Mouse (Mus musculus) monocyte, adult 2 months (primary cell): ENCODE measurements around the gene Eml6.
"Not testable (repeated sequence)": the region's sequence is repeated elsewhere in the genome, so short reads cannot be mapped to it uniquely, and the experiment has no call there.

Experiments used
- DNase-seq, 2 experiments: peaks; one replicate each; pipeline ENCODE4 v3.0.0; 2022; ENCODE audit warnings: low spot score in 2 of 2, low read depth in 1 of 2

The Eml6 gene

DNA sequence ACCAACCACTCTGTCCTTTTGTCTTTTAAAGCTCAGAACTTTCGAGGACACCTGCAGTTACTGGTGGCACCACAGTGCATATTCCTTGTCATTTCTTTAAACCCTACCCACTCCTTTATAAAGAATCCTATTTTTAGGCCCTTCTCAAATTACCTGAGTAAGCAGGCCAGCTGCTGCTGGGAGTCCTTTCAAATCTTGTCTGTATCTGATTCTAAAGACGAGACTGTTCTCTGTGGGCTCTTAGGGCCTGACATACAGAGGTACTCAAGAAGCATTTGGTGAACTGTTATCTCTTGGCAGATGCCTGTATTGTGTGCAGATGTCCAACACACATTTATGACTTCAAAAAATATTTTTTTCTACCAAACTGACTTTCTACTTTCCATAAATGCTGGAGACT lies 231.4 kb downstream of the Eml6 start:
- DNase-seq = no peak

DNA sequence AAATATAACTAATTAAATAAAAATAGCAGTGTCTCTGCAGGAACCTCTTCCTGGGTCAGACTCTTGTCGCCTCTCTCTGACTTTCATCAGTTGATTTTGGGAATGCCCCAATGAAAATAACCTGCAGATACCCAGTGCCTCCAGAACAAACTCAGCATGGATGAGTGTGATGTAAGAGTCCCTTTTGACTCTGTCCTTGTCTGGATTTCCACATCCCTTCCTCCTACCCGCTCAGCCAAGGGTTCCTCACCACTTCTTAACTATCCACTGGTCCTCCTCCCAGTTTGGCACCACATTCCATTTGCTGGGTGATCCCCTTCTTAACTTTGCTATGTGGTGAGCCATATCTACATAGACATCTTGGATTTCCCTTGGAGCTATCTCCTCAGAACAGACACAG lies 235.0 kb downstream of the Eml6 start:
- DNase-seq = no peak

DNA sequence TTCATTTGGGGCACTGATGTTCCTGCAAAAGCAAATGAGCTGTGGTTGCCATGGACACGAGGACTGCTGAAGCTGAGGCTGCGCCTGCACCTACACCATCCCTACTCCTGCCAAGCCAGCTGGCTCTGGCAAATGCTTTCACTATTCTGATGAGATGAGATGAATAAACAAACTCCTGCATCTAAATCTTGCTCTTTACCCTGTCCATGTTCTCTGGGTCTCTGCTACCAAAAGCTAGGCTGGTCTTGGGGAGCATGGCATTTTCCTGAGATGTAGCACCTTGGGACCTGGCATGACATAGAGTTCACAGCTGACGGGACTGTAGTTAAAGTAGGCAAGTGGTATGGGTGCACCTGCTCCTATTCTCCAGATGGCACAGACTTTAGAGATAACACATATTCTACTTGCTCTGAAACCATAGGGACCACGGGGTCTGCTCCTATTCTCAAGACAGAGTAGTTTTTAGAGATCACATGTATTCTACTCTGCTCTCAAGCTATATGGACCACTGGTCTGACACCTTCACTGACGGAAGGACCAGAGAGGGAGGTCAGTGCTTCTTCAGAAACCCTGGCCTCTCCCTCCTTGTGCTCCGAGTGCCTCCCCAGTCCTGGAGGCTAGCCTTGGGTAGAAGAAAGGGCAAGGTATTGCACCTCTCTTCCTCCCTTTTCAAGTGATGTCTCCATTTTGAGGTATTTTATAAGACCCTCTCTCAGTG lies 236.8 kb downstream of the Eml6 start:
- DNase-seq = no peak

DNA sequence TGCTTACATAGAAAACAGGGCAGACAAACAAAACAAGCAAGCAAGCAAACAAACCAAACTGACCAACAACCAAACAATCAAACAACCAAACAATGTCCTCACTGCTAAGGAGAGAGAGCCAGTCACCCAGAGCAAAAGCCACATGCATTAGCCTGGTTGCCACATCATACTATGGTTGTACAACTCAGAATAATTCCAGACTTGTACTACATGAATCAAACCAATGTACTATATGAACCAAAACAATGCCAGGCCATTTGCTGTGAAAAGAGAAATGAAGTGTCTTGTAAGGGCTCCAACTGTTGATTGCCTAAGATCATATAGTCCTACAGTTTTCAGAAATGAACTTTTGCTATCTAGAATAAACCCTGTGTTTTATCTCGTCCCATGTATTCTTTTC lies 237.3 kb downstream of the Eml6 start:
- DNase-seq = no peak

DNA sequence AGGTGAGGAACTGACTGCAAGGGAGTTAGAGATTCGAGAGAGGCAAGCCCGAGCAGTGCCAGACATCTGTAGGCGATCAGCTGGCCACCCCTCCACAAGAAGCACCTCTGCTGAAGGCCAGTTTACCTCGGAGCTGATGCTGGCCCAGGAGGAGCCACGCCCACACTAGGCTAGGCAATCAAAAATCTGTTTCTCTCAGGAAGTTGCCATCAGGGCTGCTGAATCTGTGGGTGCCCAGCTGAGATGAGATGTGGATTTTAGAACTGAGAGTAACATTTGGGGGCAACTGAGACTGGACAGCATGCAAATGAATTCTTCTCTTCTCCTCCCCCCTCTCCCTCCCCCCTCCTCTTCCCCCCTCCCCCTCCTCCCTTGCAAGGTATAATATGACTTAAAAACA lies 238.4 kb downstream of the Eml6 start:
- DNase-seq = no peak

DNA sequence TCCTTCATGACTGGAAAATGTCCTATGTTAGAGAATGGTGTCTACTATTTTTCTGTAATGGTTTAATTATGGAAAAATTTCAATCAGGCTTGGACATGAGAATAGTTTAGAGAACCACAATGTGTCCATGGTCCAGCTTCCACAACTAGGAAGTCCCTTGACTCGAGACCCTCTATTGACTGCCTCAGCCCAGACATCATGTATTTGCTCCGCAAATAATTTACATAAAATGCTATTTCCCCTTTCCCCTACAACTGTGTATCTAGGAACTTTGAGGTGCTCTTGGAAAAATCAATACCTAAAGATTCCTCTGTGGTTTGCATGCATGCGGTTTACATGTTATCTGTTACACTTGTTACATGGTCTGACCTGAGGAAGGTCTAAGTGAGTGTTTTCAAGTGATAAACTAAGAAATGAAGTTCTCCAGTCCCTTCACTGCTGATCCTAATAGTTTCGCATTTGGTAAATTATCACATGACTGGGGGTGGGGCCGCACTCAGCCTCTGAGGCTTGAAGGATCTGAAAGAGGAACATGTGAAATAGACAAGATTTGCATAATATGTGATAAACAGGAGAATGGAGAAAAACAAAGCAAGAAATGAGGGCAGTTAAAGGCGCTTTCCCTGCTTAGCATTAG lies 239.1 kb downstream of the Eml6 start:
- DNase-seq = peak; percentile 58 to 66

DNA sequence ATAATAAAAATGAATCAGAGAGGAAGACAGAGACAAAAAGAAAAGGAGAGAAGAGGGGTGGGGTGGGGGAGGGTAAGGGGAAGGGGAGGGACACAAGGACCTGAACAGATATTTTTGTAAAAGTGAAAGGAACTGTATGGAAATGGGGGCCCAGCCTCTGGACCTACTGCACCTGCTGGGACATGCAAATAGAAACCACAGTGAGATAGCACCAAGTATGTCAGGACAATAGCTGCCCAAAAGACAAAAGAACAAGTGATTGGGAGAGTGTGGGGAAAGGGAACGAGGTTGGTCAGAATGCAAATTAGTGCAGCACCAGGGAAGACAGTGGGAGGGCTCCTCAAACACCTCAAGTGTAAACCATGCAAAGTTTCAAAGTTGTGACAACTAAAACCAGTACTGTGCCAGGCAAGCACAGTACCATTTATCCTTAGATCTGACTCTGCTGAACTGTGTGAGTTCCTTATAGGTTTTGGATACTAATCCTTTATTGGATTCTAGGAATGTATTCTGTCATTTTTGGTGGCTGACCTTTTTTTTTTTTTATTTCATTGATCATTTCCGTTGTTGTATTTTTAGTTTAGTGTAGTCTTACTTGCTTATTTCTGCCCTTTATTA lies 246.3 kb downstream of the Eml6 start:
- no peak for DNase-seq

DNA sequence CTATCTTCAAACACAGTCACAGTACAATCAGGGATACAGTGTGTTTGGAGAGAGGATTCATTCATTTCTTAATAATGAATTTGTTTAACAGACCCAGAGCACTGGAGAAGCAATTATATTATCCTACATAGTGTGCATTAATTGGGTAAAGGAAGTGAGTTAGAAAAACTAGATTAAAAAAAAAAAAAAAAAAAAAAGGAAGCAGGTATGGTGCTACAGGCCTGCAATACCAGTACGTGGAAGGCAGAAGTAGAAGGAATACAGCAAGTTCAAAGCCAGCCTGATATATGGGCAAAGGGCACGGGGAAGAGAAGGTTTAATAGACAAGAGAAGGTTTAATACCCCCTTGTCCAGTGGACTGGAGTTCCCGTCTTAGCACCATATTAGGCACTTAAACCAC lies 246.9 kb downstream of the Eml6 start:
- no peak for DNase-seq

DNA sequence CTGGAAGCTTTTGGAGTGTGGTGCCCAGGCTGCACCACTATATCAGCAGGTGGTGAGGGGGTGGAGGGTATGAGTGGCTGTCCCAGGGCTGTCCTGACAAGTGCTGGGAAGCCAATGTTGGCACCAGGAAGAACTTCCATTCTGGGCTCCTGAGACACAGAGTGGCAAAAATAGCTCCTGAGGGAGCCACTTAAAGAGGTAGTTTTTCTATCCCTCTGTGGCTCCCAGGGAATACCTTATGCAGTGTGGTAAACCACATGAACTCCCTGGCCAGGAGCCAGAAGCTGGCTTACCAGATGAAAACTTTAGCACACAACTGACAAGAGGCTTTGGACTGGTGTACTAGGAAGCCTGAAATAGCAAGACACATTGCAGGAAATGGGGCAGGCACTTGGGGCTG lies 247.9 kb downstream of the Eml6 start:
- no peak for DNase-seq

DNA sequence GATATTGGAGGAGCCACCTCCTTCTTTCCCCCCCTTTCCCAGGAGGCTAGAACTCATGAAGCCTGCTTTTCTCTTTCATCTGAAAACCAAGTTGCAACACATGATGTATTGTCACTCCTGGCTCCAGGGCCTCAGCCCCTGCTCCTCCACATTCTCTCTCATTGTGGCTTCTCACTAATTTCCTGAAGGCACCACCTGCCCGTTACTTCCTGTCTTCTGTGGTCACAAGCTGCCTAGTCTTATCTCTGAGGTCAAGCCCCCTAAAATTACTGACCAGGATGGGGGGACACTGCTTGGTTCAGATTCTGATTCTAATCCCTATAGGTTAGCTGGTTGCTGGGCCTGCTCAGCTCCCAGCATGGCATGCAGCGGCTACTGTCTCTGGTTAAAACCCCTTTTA lies 251.1 kb downstream of the Eml6 start:
- DNase-seq = no peak

DNA sequence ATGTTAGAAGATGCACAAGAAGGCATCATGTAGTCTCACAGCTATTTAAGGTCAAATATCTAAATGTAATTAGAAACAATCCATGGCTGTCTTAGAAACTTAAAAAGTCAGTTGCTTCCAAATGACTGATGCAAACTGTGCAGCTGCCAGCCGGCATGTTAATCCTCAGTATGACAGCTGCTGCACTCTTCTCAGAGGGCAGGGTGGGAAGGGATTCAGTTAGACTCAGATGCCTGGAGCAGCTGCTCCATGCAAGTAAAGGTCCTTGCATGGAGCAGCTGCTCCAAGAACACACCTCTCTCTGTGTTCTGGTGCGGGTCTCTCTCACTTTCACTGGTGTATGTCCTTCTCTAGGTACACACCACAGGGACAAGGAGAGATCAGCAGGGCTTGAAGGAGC lies 251.5 kb downstream of the Eml6 start:
- DNase-seq = no peak

DNA sequence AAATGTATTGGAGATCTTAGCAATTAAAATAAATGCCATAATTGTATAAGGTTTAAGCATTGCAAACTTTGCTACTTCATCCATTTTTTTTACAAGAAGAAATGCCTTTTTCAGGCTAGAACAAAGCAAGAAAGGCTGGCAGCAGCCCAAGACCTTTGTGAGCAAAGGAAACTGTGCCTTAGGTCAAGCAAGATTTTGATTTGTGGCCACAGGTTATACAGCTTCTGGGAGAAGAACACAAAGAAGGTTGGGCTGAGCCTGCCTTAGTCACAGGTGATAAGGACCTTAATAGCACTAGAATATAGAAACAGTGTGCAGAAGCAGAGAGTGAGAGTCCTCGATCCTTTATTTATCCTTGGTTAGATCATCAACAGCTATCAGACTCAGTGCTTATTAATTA lies 253.6 kb downstream of the Eml6 start:
- no peak for DNase-seq

DNA sequence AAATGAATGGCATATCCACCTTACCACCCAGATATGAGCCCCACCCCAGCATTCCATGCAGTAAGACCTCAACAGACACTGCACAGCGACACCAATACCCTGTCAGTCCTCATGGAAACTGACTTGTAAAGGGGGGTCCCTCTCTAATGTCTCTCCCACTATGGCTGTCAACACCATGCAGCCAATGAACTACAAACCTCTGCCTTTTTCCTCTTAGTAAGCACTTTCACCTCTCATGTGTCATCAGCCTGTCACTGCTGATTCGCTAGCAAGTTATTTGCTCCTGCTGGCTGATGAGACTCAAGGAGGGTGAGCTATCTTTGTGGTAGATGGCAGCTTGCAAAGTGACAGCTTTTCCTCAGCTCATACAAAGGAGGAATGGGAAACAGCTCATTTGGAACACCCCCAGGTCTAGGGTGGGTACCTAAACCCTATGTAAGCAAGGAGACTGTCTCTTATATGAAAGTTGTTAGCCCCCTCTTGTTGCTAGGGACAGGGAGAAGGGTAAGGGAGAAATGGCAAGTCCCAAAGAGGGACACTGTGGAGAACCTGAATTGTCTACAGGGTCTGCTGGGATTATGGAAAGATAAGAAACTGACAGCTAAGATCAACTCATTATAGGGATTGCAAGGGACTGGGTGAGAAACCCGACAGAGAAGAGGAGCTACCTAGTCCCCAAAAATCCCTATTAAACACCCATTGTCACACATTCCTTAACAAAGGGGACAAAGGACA lies 255.0 kb downstream of the Eml6 start:
- DNase-seq = no peak

DNA sequence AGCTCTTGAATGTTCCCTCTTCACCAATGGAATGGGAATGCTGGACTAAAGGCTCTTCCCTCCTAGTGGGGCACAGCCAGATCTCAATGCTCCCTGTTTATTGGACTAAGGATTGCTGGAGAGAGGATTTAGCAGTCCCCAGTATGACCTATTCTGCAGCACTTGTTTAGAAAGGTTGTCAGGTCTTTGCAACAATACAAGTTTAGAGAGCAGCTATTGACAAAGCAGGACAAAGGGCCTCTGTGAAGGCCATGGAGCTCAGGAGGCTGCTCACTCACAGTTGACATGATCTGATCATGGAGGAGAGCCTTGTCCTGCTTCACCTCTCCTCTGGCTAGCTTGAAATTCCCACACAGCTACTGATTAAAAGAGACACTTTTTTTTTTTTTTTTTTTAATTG lies 257.3 kb downstream of the Eml6 start:
- DNase-seq = no peak

DNA sequence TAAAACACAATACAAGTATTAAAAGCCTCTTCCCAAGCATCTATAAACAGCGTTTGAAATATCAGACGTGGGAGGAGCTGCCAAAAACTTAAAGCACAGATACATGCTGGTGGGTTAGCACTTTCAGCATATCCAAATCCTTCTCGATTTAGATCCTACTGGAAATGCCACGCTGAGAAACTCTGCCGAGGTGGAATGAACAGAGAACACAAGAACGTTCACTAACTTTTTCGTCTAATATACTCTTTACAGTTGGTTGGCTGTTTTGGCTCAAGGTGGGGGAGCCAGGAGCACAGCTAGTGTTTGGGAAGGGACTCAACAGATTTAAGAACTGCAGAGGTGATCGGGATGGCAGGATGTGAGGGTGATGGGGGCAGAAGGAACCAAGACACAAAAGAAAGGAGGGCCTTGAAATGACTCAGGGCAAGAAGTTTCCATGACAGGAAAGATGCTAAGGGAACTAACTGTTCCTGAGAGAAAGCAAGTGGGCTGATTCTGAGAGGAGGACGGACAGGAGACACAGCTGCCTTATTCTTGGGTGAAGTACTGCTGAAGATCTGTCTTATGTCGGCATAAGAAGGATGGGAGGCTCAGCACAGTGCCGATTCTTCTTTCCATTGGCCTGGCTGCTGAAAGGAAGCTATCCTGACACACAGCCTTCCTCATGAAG lies 259.4 kb downstream of the Eml6 start:
- no peak for DNase-seq

DNA sequence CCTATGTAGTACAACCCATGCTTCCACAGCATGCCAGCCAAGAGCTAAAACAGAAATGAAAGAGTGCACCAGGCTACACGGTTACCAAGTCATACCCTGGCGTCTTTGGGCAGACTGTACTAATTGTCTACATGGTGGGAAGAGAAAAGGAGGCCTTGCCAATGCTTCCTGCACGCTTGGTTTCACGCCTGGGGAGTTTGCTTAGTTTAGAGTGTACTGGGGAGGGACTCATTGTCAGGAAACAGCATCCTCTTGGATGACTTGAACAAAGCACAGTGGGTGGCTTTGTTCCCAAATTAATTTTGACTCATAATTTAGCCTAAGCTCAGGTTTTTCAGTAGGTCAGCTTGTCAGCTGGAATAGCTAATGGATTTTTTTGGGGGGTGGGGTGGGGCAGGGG lies 260.8 kb downstream of the Eml6 start:
- DNase-seq = no peak

DNA sequence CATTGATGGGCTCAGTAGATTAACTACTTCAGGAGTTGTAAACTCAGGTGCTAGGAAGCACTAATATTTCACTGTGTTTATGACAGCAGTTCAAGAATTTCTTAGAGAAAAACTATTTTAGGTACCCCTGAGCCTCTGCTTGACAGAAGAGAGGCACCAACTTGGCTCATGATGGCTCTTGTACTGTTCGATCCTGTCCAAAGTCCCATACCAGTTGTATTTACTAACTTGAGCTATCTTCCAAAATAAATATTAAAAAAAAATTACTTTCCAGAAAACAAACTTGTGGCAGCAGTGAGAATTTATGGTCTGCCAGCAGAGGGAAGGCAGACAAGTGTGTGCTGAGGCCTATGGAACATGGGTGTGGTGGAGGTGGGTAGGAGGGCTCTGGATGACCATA lies 263.1 kb downstream of the Eml6 start:
- DNase-seq = no peak

DNA sequence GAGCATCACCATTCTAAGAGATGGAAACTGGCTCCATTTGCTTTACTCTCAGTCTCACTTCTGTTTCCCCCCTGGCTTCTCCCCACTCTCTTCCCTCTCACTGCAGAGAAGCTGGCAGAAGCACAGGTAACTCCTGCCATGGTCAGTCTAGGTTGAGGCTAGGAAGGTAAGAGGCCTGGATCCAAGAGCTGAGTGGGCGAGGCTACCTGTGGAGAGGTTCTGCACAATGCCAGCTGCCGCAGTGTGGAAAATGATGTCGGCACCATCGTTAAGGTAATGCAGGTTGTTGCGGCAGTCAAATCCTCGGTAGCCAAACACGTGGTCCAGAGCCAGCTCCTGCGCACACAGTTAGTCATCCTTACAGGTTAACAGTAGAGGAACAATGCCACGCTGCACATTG lies 264.4 kb downstream of the Eml6 start:
- DNase-seq = no peak

DNA sequence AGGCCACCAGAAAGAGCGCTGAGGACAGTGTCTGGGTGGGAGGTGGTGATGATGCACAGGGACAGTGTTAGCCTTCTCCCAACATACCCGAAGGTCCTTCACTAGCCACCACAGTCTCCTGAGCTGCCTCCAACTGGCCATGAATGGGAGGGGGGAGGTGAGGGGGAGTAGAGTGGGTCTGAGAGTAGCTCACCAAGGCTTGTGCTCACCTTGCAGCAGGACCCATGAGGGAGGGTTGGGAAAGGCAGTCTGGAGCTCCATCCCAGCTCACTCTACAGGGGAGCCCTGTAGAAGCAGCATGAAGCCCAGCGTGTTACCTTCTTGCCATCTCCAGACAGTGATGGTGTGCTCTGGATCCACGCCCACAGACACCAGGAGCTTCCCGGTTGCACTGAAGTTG lies 267.2 kb downstream of the Eml6 start:
- DNase-seq = no peak

DNA sequence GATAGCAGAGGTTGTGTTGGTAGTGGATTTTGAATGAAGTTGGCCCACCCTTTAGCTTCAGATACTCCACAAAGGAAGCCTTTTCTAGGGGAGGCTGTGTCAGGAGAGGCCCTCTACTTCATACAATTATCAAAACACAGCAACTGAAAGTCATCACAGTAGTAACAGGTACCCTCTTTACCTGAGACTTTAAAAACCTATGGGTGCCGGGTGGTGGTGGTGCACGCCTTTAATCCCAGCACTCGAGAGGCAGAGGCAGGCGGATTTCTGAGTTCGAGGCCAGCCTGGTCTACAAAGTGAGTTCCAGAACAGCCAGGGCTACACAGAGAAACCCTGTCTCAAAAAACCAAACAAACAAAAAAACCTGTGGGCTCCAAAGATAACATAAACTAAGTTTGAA lies 269.8 kb downstream of the Eml6 start:
- DNase-seq = not testable (repeated sequence)
